Mouse (Mus musculus) CD4-positive helper T cell, adult 2 months (primary cell): Measurements from ENCODE around the gene Rad9a.
A peak's percentile ranks its signal among the peaks of the same experiment; 100 is the strongest.

Experiments used
- DNase-seq: peaks from one replicate; pipeline ENCODE4 v3.0.0-alpha.2; 2012; ENCODE audit warnings: low read depth, missing footprints, low spot score

Rad9a gene

DNA sequence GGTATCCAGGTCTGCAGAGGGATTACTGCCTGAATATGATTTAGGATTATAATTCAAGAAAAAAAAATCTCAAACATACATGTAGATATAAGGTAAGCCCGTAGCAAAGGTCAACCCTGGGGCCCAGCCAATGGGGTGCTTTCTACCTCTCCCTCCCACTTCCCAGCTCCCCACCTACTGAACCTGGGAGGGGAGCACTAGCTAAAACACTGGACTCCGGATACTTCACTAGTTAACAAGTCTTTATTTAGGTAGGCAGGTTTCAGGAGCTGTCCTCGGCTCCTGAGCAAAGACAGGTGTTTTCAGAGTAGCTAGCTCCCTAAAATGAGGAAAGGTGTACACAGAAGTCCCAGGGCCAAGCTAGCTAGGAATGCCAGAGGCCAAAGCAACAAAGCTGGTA is 37.4 kb downstream of the Rad9a start:
- DNase-seq: no peak

DNA sequence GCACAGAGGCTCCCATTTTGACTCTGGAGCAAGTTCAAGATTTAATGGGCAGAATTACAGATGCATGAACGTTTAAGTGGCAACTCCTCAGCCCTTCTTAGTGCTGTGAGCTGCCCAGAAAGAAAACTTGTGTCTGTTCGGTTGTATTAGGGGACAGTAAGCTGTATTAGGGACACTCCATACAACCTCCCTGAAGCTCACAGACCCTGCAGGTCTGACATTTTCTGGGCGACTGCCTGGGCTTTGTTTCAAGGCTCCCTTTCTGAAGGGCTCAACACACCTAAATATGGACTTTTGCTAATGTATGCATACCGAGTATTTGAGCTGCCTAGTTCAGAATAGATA is 37.9 kb downstream of the Rad9a start:
- DNase-seq: no peak

DNA sequence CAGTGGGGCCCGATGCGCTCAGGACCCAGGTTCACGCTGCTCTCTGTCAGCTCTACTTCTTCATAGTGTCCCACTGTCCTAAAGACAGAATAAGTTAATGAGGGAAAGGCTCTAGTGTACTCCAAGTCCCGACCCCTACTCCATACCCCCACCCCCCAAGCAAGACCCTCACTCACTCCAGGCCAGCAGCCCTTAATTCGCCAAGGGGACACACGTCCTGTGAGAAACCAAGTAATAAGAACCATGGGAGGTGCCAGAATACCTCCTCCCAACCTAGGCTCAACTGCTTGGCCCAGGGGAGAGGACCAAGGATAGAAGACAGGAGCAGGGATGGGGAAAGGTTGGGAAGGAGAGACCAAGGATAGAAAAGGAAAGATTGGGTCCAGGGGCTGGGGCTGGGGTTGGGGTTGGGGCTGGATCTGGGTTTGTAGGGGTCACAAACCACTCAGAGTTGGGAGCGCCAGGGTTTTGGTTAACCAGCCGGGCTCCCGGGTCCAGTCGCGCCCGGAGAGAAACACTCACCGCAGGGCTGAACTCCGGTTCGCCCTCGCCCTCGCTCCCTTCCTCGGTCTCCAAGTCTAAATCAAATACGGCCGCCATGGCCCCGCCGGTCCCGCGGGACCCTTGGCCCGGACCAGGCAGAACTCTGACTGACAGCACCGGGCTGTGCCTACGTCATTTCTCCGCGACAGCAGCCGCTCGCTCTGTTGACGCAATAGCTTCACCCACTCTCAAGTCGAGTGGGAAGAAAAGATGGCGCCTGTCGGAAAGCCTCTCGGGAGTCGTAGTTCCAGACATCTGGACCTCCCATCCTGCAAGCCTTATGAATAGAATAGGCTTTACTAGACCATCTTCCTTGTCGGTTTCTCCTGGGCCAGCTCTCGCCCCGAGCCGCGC is 38.6 kb downstream of the Rad9a start, which contains the start of gene Rps6kb2:
Gene Rps6kb2, minus strand, starts transcription at position 709 of the 897 bp plus-strand sequence.
- DNase-seq: peak; percentile 95

DNA sequence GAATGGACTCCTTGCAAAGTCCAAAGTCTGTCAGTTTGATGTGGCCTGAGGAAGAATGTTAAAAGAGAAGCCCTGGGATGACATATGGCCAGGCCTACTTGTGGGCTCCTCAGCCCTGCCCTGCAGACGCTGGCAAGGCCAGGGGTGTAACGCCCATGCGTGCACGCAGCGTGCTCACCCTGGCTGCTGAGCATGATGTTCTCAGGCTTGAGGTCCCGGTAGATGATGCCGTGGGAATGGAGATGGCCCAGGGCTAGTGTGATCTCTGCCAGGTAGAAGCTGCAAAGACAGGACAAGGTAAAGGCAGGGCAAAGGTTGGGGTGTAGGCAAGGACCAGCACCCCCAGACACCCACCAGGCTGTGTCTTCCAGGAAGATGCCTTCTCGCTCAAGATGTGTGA is 42.4 kb downstream of the Rad9a start:
- no peak for DNase-seq

DNA sequence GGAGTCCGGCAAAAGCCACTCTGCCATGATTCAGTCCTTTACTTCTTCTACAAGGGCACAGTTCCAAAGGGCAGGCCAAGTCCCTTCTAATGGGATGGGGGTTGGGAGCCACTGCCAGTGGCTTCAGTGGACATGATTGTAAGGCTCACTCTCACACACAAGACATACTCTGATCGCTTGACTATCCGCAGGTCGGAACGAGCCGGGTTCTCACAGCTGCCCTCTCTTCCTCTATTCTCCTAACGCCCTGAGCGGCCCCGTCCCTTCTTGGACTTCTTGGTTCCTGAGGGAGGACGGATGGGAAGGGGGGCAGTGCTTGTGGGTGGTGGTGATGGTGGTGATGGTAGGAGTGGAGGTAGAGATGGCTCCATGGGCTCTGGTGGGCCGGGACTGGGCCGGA is 44.7 kb downstream of the Rad9a start:
- DNase-seq: no peak

DNA sequence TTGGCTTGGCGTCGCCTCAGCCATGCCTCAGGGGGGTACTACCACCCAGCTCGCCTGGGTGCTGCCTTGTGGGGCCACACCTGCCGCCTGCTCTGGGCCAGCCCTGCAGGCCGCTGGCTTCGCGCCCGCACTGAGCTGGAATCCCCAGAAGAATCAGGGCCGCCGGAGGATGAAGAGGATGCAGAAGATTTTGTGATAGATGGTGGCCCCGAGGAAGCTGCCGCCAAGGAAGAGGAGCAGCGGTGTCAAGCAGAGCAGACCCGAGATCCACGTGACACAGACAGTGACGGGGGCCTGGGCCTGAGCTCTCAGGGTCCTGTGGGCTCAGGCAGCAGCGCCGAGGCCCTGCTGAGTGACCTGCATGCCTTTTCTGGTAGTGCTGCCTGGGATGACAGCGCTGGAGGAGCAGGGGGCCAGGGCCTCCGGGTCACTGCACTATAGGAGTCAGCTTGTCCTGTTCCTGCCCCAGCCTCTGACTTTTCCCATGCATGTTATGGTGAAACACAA is 45.3 kb downstream of the Rad9a start:
- peak; percentile 32 for DNase-seq

DNA sequence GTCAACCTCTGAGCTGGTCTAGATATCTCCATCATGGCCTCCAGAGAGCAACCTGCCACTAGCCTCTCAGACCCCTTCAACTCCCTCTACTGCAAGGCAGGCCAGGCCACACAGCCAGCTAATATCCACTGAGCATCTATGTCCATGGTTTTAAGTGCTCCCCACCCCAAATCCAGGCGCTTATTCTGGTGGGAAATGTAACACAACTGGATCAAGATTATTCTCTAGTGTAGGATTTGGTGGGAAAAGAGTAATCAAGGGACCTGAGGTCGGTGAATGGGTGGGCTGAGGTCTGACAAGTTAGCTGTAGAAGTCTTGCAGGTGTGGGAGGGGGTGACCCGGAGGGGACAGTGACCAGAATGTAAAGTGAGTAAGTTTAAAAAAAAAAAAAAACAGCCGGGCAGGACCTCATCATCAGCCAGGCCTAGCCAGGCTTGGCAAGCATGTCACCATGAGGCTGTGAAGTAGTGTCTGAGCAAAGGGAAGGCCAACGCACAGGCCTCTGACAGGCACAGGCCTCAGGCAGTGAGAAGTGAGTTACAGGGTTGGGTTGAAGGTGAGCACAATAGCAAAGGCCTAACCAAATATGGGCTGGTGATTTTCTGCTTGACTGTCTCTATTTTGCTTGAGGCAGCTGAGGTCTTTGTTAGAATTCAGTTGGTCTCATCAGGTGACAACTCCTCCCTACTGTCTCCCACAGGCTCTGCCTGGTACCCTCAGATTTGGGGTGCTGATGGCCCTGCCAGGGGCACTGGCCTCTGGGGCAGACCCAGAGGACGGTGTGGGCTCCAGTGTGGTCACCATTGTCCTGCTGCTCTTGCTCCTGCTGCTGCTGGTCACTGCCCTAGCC is 46.0 kb downstream of the Rad9a start:
- DNase-seq: peak; percentile 43

DNA sequence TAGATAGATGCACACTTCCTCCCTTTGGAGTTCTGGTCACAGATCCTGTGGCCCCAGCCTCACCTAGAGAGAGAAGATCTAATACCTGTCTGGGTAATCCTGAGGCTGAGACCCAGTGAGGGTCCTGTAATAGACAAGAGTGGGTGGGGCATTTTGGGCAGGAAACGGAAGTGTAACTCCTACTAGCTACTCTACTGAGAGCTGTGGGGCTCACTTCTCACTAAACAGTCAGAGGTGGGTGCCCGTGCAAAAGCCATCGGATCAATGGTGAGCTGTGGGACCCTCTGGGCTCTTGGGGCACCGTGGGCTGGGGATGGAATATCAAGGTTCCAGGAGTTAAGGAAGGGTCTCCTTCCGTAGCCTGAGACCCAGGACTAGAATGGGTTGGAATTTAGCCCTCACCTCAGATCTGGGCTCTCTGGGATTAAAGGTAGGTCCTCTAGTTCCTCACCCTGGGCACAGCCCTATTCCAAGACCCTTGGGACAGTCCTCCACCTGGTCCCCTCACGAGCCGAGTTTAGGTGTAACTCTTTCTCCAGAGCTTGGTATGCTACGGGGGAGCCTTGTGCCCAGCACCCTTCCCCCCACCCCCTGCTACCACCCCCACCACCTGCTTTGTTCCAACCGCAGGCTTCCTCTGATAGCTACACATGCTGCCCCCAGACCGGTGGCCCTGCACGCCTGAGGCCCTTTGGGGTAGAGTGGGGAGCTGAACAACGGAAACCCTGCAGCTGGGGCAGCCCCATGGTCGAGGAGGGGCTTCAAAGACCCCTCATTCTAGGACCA is 46.8 kb downstream of the Rad9a start:
- DNase-seq: peak; percentile 71

DNA sequence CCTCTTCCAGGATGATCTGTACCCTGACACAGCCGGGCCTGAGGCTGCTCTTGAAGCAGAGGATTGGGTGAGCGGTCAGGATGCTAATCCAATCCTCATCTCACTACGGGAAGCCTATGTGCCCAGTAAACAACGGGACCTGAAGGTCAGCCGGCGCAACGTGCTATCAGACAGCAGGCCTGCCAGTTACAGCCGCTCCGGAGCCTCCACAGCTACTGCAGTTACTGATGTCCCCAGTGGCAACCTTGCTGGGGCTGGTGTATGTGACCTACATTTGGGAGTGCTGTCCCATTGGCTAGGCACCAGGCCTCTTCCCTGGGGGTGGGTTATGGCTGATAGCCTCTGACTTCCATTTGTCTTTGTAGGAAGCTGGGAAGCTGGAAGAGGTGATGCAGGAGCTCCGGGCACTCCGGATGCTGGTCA is 48.2 kb downstream of the Rad9a start, which contains the start of gene Ptprcap:
Gene Ptprcap, plus strand, starts transcription at position 373 of the 423 bp plus-strand sequence.
- no peak for DNase-seq

DNA sequence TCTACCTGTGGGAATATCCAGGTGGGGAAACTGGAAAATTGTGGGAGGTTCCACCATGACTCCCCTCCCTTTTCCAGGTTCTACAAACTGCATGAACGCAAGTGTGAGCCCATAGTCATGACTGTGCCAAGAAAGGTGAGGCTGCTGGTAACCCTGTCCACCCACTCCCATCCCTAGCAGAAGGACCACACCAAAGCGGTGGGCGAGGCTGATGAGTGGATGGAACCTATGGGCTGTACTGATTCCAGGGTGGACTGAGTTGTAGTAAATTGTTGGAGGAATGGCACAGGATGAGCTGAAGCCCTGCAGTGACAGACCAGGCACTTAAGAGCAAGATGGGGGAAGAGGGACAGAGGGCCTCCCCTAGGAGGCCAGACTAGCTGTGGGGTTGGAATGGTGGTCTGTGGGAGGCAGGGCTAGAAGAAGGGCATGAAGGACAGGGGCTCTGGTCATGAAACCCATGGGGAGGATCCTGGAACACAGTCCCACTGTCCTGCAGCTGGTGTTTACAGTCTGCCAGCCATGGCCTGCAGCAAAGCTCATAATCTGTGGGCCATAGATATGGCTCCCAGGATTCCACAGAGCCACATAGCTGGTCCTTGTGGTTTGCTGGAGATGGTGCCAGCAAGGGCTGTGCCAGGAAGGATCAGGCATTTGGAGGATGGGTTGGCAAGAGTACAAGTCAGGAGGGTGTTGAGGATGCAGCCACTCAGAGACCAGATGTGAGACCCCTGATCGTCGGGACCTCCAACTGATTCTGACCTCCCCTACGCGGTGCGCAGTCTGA is 48.8 kb downstream of the Rad9a start:
- DNase-seq: no peak

DNA sequence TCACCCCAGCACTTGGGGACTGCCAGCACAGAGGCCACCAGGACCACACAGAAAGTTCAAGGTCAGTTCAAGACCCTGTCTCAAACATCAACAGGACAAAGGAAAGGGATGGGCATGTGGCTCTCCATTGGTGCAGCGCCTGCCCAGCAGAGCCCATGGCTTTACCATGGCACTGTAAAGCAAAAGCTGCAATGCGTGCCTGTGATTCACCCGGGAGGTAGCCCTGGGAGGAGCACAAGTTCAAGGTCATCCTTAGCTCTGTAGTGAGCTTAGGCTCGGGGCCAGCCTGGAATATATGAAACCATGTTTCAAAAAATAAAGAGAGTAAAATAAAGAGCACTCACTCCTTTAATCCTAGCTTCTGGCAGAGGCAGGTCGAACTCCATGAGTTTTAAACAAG is 49.6 kb downstream of the Rad9a start:
- DNase-seq: no peak

DNA sequence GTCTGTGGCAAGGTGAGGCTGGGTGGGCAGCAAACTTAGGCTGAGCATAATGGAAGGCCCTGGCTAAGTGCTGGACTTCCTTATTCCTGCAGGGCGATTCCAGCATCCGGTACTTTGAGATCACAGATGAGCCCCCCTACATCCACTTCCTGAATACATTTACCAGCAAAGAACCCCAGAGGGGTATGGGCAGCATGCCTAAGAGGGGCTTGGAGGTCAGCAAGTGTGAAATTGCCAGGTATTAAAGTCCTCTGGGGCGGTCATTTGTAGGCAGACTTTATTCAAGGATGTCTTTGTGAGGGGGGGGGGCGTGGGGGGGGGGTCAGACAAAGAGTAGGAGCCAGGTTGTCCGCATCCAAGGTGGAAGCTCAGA is 50.0 kb downstream of the Rad9a start:
- no peak for DNase-seq

DNA sequence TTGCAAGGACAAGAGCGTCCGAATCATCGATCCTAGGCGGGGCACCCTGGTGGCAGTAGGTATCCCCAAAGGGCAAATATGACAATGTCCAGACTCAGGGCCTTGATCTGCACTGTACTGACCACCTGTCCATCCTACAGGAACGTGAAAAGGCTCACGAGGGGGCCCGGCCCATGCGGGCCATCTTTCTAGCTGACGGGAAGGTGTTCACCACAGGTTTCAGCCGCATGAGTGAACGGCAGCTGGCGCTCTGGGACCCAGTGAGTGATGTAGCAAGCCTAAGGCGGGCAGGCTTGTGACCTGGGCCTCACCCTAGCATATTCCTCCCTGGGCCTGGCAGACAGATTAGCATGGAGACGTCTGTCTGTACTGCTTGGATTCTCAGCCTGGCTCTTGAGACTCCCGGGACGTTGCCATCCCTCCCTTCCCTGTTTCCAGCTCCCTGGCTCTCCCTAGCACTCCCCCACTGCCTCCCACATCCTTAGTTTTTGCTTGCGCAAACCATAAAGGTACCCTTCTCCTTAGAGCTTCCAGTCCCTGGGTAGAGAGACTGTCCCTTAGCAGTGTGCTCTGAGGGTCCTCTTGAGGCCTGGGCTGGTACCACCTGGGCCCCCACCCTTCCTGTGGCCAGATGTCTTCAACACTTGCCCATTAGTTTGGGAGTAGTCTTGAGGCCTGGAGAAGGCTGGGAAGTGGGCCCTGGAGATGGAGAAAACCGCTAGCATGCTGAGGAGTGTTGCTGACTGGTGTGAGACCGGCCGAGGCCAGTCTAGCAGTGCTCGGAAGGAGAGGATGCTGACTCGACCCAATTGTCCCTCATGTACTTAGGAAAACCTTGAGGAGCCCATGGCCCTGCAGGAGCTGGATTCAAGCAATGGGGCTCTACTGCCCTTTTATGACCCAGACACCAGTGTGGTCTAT is 50.6 kb downstream of the Rad9a start:
- no peak for DNase-seq

DNA sequence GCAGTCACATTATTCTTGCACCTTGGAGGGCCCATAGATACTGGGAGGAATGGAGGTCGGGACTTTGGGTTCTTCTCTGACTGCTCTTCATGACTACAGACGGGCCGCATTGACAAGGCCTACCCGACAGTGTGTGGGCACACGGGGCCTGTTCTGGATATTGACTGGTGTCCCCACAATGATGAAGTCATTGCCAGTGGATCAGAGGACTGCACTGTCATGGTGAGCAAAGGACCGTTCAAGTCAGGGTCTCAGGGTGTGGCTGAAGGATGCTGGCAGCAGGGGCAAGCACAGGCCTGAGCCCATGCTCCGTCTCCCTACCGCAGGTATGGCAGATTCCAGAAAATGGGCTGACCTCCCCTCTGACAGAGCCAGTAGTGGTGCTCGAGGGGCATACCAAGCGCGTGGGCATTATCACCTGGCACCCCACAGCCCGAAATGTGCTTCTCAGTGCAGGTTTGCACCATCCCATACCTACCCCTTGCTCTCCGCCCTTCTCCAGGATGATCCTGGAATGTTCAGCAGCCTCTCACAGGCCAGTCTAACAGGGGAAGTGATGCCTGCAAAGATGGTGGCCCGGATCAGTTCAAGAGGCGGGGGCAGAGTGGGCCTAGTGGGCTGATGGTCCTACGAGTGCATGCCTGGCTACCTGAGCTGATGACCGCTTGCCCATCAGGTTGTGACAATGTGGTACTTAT is 51.5 kb downstream of the Rad9a start:
- no peak for DNase-seq

DNA sequence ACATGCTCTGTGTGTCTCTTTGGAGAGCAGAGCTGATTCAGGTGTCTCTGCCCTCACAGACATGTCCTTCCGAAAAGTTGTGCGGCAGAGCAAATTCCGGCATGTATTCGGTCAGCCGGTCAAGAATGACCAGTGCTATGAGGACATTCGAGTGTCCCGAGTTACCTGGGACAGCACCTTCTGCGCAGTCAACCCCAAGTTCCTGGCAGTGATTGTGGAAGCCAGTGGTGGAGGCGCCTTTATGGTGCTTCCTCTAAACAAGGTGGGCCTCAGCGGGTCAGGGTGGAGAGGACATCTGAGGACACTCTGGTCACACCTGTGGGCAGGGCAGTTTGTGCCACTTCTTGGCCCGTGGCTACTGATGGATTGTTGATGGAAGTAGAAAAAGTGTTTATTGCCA is 52.2 kb downstream of the Rad9a start:
- DNase-seq: no peak

DNA sequence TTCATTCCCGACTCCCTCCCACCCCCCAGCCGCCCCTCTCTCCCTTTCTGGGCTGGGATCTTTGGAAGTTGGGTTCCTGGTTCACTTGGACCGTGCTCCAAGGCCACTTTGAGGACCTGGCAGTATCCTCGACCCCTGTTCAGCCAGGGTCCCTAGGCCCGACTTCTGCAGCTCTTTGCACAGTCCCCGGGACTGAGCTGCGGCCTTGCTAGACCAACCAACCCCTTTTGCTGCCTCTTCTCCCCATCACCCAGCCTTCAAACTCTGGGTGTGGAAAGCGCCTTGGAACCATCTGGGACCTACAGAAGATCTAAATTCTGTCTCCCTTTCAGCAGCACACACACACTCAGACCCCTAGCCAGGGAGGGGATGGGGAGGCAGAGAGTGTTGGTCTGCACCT is 52.6 kb downstream of the Rad9a start:
- no peak for DNase-seq

DNA sequence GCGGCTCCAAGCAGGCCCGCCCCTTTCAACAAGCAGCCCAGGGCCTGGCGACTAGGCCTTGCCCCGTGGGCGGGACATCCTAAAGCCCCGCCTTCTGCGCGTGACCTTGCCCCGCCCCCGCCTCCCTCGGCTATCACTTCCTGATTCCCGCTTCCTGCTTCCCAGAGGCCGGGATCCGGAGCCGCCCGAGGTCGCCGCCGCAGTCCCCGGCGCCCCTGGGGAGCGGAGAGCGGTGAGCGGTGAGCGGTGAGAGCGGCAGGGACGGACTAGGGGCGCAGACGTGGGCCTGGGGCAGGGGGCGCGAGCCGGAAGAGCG is 53.0 kb downstream of the Rad9a start, which contains the start of gene Coro1b:
Gene Coro1b, plus strand, starts transcription at position 129 of the 316 bp plus-strand sequence.
- DNase-seq: peak; percentile 92

DNA sequence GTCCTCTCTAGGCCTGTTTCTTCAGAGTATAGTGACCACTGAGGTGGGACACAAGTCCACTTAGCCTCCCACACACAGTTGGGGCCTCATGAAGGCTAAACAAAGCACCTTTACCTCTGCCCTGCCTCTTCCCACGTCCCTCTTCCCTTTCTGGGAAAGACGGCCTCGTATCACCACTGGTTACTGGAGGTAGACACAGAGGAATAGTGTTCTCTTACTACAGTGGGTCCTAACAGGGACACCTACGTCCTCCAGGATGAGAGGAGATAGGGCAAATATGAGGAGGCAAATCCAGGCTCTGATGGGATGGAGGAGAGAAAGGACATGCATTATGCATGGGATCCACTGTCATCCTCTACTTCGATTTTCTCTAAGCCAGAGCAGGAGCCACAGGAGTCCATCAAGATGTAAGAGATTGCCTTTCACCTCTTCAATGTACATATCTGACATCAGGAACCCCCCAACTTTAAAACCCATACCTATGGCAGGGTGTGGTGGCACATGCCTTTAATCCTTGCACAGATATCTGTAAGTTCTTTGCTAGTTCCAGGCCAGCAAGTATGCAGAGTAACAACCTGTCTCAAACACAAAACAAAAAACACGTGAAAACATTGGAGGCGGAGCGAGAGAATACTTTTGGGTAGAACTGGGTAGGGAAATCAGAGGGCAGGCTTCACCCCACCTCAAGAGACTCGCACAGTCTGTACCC is 53.5 kb downstream of the Rad9a start:
- no peak for DNase-seq

DNA sequence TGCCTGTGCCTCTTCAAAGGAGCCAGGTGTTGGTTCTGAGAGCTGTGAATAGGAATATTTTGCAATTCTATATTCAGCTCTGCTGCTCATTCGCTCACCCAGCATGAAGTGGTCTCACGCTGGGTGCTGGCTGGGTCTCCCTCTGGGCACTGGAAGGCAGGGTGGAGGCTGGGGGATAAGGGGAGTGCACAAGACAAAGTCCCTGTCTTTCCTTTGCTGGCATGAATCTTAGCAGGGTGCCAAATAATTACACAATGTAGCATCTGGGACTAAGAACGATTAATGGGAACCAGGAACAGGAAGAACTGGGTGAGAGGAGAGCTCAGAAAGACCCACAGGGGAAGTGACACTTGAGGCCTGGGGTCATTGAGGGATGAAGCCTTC is 54.4 kb downstream of the Rad9a start:
- no peak for DNase-seq
